Mouse (Mus musculus) forebrain, embryonic 14.5 days (tissue): ENCODE data around the gene Klhl24. TPM values are rescaled to one million over a fixed set of nuclear protein-coding genes. Genes with fewer than 3 reads are reported as not detected.
"Not testable (repeated sequence)": the region's sequence is repeated elsewhere in the genome, so short reads cannot be mapped to it uniquely, and the experiment has no call there.

Experiments used
- ATAC-seq: fragments of 200-750 bp; cut with Nextera tagmentation; 2 replicates; pipeline ENCODE4 v1.8.0; 2017; ENCODE audit warnings: mild to moderate bottlenecking, moderate library complexity
- DNase-seq: peaks from one replicate; pipeline ENCODE4 v3.0.0-alpha.2; 2015; ENCODE audit warnings: low spot score
- H3K27ac ChIP-seq: fragments of 300-500 bp; sonication (generic); 2 replicates; pipeline ENCODE4 v1.5.1; 2014; ENCODE audit warnings: low read depth, mild to moderate bottlenecking, control low read depth, low read length, moderate library complexity
- H3K27me3 ChIP-seq: fragments of 300-500 bp; sonication (generic); replicated peaks from 2 replicates; pipeline ENCODE4 v1.6.1; 2014; ENCODE audit warnings: low read length, control low read depth, mixed read lengths; ENCODE audit not compliant: control insufficient read depth, insufficient read depth
- H3K36me3 ChIP-seq: fragments of 300-500 bp; sonication (generic); 2 replicates; pipeline ENCODE4 v1.6.1; 2014; ENCODE audit warnings: low read length, control low read depth; ENCODE audit not compliant: control insufficient read depth, insufficient read depth
- H3K4me1 ChIP-seq: fragments of 300-500 bp; sonication (generic); 2 replicates; pipeline ENCODE4 v1.6.1; 2014; ENCODE audit warnings: antibody characterized with exemption, low read length, control low read depth; ENCODE audit not compliant: control insufficient read depth, insufficient read depth
- H3K4me2 ChIP-seq: fragments of 300-500 bp; sonication (generic); 2 replicates; pipeline ENCODE4 v1.6.1; 2014; ENCODE audit warnings: mild to moderate bottlenecking, control low read depth, low read length
- H3K4me3 ChIP-seq: fragments of 300-500 bp; sonication (generic); 2 replicates; pipeline ENCODE4 v1.5.1; 2014; ENCODE audit warnings: low read depth, low read length, control low read depth
- H3K9ac ChIP-seq: fragments of 300-500 bp; sonication (generic); 2 replicates; pipeline ENCODE4 v1.6.1; 2014; ENCODE audit warnings: mild to moderate bottlenecking, low read length, control low read depth, moderate library complexity
- H3K9me3 ChIP-seq: fragments of 300-500 bp; sonication (generic); replicated peaks from 2 replicates; pipeline ENCODE4 v1.6.1; 2016; ENCODE audit warnings: low read length, control low read depth, mixed read lengths; ENCODE audit not compliant: control insufficient read depth
- WGBS: fragments of 180-500 bp; shearing (Covaris S2); extraction: QIAGEN DNeasy Blood & Tissue Kit; methylation state at CpG from one replicate; pipeline ENCODE4 v1.1.7; 2014; 5-methylcytosine and 5-hydroxymethylcytosine counted together
- polyA plus RNA-seq: library from polyadenylated mRNA; unstranded; fragments of >200 nt; fragmentation: Nextera tagmentation; extraction: Ambion mirVana; gene quantifications from 2 replicates; pipeline ENCODE4 v1.2.1, GENCODE M21; 2014

Klhl24 gene
- polyA plus RNA-seq, 1 experiment from 2014 or later = 70.8 TPM

DNA sequence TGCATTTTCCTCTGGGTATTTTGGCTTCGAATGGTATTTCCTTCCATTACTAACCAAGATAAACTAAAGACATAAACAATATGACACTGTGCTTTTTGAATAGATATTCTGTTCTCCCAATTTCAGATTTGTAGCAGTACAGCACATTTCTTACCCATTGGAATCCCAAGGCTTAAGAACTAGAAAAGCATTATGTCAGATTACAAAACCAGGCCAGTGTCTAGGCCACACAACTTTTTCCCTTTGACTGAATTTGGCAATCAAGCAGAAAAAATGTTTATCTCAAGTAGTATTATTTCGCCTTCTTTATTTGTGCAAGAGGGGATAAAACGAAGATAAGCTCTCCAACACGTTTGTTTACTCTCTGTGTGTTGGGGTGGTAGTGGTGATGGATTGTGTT lies 18.7 kb downstream of the Klhl24 start:
- no peaks in the 10 kb centered on the region for H3K27me3 ChIP-seq
- WGBS = 81% methylated on average over 4 of the region's 4 CpGs
- no peak overlapping the region for H3K4me2 ChIP-seq
- ATAC-seq (no peak), DNase-seq (no peak)
- H3K4me3 ChIP-seq = no peak overlapping the region
- H3K4me1 ChIP-seq = peaks cover 4% of the 10 kb centered on the region; the same call in 1 of the 2 replicates
- H3K9me3 ChIP-seq = no peaks in the 10 kb centered on the region
- H3K36me3 ChIP-seq = peaks cover 73% of the 10 kb centered on the region
- H3K27ac ChIP-seq = no peak overlapping the region
- no peak overlapping the region for H3K9ac ChIP-seq

DNA sequence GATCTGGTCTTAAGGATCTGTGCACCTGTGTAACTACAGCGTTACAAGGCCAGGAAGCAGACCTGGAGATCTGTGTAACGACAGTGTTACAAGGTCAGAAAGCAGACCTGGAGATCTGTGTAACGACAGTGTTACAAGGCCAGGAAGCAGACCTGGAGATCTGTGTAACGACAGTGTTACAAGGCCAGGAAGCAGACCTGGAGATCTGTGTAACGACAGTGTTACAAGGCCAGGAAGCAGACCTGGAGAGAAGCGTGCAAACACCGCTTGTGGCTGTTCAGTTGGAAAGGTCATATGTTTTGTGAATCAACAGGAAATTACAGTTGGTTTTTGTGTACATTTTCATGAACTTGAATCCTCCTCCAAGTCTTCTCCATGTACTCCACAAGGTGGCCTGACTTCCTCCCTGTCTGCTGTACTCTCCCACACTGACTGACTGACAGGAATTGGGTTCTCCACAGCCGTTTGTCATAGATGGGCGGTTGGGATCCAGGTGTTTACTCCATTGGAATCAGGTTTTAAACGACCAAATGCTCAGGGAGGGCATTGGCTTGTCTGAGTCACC lies 29.1 kb downstream of the Klhl24 start:
- H3K27me3 ChIP-seq, H3K4me1 ChIP-seq, H3K27ac ChIP-seq, H3K9me3 ChIP-seq, H3K9ac ChIP-seq, DNase-seq, ATAC-seq, H3K4me2 ChIP-seq, H3K4me3 ChIP-seq: not testable (repeated sequence)
- WGBS = 88% methylated on average over 10 of the region's 10 CpGs
- peaks cover 47% of the 10 kb centered on the region for H3K36me3 ChIP-seq

DNA sequence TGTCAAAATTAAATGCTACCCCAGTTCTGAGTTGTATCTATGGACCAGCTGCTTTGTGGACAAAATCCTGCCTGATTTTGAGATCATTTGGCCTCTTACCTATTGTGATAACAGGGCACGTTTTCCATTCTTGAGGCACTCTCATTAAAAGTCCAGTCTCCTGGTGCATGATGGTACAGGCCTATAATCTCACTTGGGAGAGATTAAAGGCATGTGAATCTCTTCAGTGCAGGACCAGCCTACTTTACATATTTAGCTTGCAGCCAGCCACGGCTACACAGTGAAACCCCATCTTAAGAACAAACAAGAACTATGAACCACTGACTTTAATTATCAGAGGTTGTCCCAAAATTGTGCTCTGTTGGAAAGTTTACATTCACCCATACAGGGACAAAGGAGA lies 33.1 kb downstream of the Klhl24 start:
- Histone ChIP-seq H3K9ac (no peak overlapping the region), H3K36me3 (peaks cover 16% of the 10 kb centered on the region), H3K4me1 (no peaks in the 10 kb centered on the region), H3K27ac (no peak overlapping the region), H3K4me3 (no peak overlapping the region), H3K9me3 (no peaks in the 10 kb centered on the region), H3K4me2 (no peak overlapping the region), H3K27me3 (no peaks in the 10 kb centered on the region)
- no peak for ATAC-seq
- DNase-seq = no peak
- 43% methylated on average over 2 of the region's 2 CpGs for WGBS

DNA sequence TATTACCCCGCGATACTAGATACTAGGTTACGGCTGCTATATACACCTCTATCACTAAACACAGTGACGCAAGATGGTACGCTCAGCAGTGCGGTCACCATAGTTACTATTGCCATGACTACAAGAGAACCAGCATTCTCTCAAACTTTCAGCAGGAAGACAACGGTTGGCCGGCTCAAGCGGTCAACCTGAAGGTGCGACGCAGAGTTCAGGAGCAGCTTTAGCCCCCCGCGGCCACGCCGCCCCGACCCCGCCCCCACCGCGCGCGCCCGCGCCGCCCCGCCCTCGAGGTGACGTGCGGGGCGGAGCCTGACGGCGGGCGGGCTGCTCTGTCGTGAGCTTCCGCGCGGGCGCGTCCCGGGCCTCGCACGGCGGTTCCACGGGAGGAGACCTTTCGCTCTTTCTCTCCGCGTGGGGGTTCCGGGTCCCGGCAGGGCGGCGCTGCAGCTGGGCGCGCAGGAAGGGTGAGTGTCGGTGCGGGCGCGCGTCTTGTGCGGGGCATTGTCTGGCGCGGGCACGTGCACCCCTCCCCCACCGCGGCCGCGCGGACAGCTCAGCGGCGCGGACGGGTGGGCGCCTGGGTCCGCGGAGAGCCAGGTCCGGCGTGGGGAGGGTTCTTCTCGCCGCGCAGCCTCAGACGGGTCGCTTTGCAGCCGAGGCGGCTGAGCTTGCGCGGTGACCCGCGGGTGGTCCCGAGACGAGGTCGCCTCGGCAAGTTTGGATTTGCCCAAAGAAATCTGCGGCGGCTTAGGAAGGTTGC lies 43.6 kb downstream of the Klhl24 start, which contains the start of gene Yeats2:
Yeats2 (plus strand) TSS at position 292 of the 760 bp plus-strand sequence.
- no peaks in the 10 kb centered on the region for H3K27me3 ChIP-seq
- DNase-seq = peak; percentile 87
- H3K27ac ChIP-seq = peak within 1 kb of the TSS; percentile 95
- peak; percentile 96 for ATAC-seq
- H3K36me3 ChIP-seq = no peaks in the 10 kb centered on the region
- H3K9me3 ChIP-seq = no peaks in the 10 kb centered on the region
- under 1% methylated on average over 86 of the region's 92 CpGs for WGBS
- H3K4me3 ChIP-seq = peak within 1 kb of the TSS; percentile 80
- peak within 1 kb of the TSS; percentile 93 for H3K9ac ChIP-seq
- peak within 1 kb of the TSS; percentile 57 for H3K4me2 ChIP-seq
- H3K4me1 ChIP-seq = peaks cover 10% of the 10 kb centered on the region

DNA sequence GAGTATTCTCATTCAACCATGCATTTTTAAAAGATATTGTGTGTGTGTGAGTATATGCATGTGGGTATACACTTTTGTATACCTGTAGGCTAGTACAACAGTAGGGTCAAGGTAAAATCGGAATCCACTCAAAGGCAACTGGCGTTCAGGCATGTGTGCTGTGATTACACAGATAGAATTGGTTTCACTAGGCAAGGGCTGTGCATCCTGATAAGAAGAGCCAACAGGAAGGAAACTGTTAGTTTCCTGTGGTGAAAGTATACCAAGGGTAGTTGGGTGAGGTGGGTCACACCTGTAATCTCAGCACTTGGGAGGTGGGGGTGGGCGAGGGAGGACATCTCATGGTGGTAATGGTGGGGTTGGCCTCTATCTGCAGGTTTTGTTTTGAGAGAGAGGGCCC lies 47.2 kb downstream of the Klhl24 start:
- ATAC-seq = no peak
- no peak overlapping the region for H3K9ac ChIP-seq
- peaks cover 10% of the 10 kb centered on the region for H3K4me1 ChIP-seq
- H3K27ac ChIP-seq = no peak overlapping the region
- DNase-seq = no peak
- H3K9me3 ChIP-seq = no peaks in the 10 kb centered on the region
- H3K4me2 ChIP-seq = no peak overlapping the region
- H3K27me3 ChIP-seq = no peaks in the 10 kb centered on the region
- H3K36me3 ChIP-seq = no peaks in the 10 kb centered on the region
- no peak overlapping the region for H3K4me3 ChIP-seq
- WGBS = 95% methylated on average over 3 of the region's 3 CpGs

DNA sequence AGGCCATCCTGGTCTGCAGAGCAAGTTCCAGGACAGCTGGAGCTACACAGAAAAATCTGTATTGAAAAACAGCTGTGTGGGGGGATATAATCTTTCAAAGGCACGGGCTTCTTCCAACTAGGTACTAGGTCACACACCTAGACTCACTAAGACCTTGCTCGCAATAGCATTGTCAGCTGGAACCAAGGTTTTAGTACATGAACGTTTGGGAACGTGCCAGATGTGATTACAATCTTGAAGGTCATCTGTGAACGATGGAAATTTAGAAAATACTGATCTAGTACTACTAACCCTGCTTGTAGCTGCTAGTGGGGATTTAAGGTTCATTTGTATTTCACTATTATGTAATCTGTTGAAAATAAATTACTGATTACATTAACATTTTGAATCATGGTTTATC lies 54.6 kb downstream of the Klhl24 start:
- Histone ChIP-seq H3K27me3 (no peaks in the 10 kb centered on the region), H3K9ac (no peak overlapping the region), H3K4me1 (no peaks in the 10 kb centered on the region), H3K36me3 (peaks cover 47% of the 10 kb centered on the region), H3K9me3 (no peaks in the 10 kb centered on the region), H3K4me3 (no peak overlapping the region), H3K4me2 (no peak overlapping the region), H3K27ac (no peak overlapping the region)
- ATAC-seq (no peak), DNase-seq (no peak)
- 86% methylated on average over 5 of the region's 5 CpGs for whole genome bisulfite sequencing

DNA sequence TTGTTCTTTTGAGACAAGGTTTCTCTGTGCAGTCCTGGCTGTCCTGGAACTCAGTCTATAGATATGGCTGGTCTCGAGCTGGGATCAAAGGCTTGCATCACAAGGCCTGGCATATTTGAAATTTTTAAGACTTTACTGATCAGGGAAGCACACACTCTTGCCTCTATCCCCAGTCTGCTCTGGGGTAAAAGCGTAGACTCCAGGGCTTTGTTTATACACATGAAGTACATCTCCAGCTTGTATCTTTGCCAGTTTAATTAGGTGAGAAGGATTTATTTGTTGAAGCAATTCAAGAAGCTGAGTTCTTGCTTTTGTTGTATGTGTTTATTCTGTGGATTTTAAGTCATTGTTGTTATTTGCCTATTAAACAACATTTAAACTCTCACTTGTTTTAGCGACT lies 56.4 kb downstream of the Klhl24 start:
- Histone ChIP-seq H3K27me3 (no peaks in the 10 kb centered on the region), H3K36me3 (peaks cover 62% of the 10 kb centered on the region), H3K4me3 (no peak overlapping the region), H3K9ac (no peak overlapping the region), H3K9me3 (no peaks in the 10 kb centered on the region), H3K27ac (no peak overlapping the region), H3K4me2 (no peak overlapping the region), H3K4me1 (no peaks in the 10 kb centered on the region)
- DNase-seq = no peak
- no peak for ATAC-seq
- WGBS = 77% methylated on average over 3 of the region's 3 CpGs

DNA sequence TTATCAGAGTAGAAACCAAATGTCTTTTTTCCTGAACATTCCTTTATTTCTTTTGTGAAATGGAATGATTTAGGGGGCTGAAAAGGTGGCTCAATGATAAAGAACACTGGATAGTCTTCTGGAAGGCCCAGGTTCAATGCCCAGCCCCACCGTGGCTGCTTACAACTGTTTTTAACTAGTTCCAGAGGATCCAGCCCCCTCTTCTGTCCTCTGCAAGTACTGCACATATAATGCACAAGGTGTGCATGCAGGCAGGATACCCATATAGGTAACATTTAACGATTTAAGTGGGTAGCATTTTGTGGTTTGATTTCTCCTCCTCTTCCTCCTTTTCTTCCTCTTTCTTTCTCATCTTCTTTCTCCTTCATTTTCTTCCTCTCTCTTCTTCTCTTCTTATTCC lies 62.8 kb downstream of the Klhl24 start:
- Histone ChIP-seq H3K9ac (no peak overlapping the region), H3K4me1 (no peaks in the 10 kb centered on the region), H3K36me3 (peaks cover 89% of the 10 kb centered on the region), H3K4me3 (no peak overlapping the region), H3K27me3 (no peaks in the 10 kb centered on the region), H3K27ac (no peak overlapping the region), H3K9me3 (no peaks in the 10 kb centered on the region), H3K4me2 (no peak overlapping the region)
- DNase-seq (no peak), ATAC-seq (no peak)
- WGBS = 78% methylated on average over 2 of the region's 2 CpGs

DNA sequence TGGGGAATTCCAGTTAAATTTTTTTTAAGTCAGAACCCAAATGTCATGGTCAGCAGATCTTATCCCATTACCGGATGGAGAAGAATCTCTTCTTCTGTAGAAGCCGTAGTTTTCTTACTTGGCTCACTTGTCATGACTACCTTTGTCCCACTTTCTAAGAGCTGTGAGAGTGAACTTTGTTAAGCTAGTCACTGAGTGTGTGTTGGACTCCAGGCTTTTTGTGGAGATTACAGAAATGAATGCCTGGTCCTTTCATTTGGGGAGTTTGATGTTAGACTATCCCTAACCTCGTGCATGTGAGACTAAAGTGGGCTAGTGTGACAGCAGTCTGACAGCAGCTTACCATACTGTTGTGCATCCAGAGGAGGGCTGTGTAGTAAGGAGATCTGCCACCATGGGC lies 71.7 kb downstream of the Klhl24 start:
- H3K27ac ChIP-seq = no peak overlapping the region
- H3K4me2 ChIP-seq = no peak overlapping the region
- DNase-seq = no peak
- no peak for ATAC-seq
- H3K4me3 ChIP-seq = no peak overlapping the region
- H3K9me3 ChIP-seq = no peaks in the 10 kb centered on the region
- H3K36me3 ChIP-seq = peaks cover 86% of the 10 kb centered on the region
- 91% methylated on average over 3 of the region's 3 CpGs for WGBS
- H3K27me3 ChIP-seq = no peaks in the 10 kb centered on the region
- H3K9ac ChIP-seq = no peak overlapping the region
- H3K4me1 ChIP-seq = no peaks in the 10 kb centered on the region
